Mouse (Mus musculus) heart, embryonic 14.5 days (tissue): ENCODE data around the gene Bcap29. TPM values are rescaled to one million over a fixed set of nuclear protein-coding genes. Genes with fewer than 3 reads are reported as not detected.

ENCODE experiments used
- ATAC-seq: fragments of 200-750 bp; cut with Nextera tagmentation; 2 replicates; pipeline ENCODE4 v1.8.0; 2017; ENCODE audit warnings: low read depth, moderate TSS enrichment; ENCODE audit not compliant: insufficient number of reproducible peaks, insufficient read depth, low FRiP score
- H3K27ac ChIP-seq, 2 experiments: fragments of 200-500 bp in 1 of 2; fragments of 300-500 bp in 1 of 2; sonication (generic) in 1 of 2; replicated peaks in 1 of 2; 2 replicates each; pipeline ENCODE4 v1.5.1; 2012 to 2014; ENCODE audit warnings: low read depth in 2 of 2, low read length in 2 of 2, control low read depth in 1 of 2, mild to moderate bottlenecking in 1 of 2, mixed read lengths in 1 of 2; ENCODE audit not compliant: control insufficient read depth in 1 of 2, insufficient read depth in 1 of 2
- H3K27me3 ChIP-seq: fragments of 300-500 bp; sonication (generic); 2 replicates; pipeline ENCODE4 v1.6.1; 2014; ENCODE audit warnings: mild to moderate bottlenecking, low read length, control low read depth; ENCODE audit not compliant: control insufficient read depth, insufficient read depth
- H3K36me3 ChIP-seq: fragments of 300-500 bp; sonication (generic); 2 replicates; pipeline ENCODE4 v1.6.1; 2014; ENCODE audit warnings: mild to moderate bottlenecking, control low read depth, low read length, mixed read lengths; ENCODE audit not compliant: control insufficient read depth, insufficient read depth
- H3K4me1 ChIP-seq, 2 experiments: fragments of 200-500 bp in 1 of 2; fragments of 300-500 bp in 1 of 2; sonication (generic) in 1 of 2; 2 replicates each; pipeline ENCODE4 v1.6.1; 2012 to 2014; ENCODE audit warnings: low read length in 2 of 2, control low read depth in 1 of 2, mixed read lengths in 1 of 2; ENCODE audit not compliant: control insufficient read depth in 2 of 2, insufficient read depth in 2 of 2
- H3K4me2 ChIP-seq: fragments of 300-500 bp; sonication (generic); 2 replicates; pipeline ENCODE4 v1.6.1; 2014; ENCODE audit warnings: mild to moderate bottlenecking, low read length
- H3K4me3 ChIP-seq, 2 experiments: fragments of 200-500 bp in 1 of 2; fragments of 300-500 bp in 1 of 2; sonication (generic) in 1 of 2; 2 replicates each; pipeline ENCODE4 v1.5.1; 2012 to 2014; ENCODE audit warnings: low read length in 2 of 2, mild to moderate bottlenecking in 2 of 2, control low read depth in 1 of 2, low read depth in 1 of 2, moderate library complexity in 1 of 2; ENCODE audit not compliant: control insufficient read depth in 1 of 2, insufficient read depth in 1 of 2
- H3K9ac ChIP-seq: fragments of 300-500 bp; sonication (generic); 2 replicates; pipeline ENCODE4 v1.6.1; 2014; ENCODE audit warnings: mild to moderate bottlenecking, low read length
- H3K9me3 ChIP-seq: fragments of 300-500 bp; sonication (generic); 2 replicates; pipeline ENCODE4 v1.6.1; 2016; ENCODE audit warnings: low read length, control low read depth; ENCODE audit not compliant: control insufficient read depth
- WGBS: fragments of 180-500 bp; shearing (Covaris S2); extraction: QIAGEN DNeasy Blood & Tissue Kit; methylation state at CpG from one replicate; pipeline ENCODE4 v1.1.7; 2014; 5-methylcytosine and 5-hydroxymethylcytosine counted together
- polyA plus RNA-seq: library from polyadenylated mRNA; unstranded; fragments of >200 nt; fragmentation: Nextera tagmentation; extraction: Ambion mirVana; gene quantifications from 2 replicates; pipeline ENCODE4 v1.2.1, GENCODE M21; 2014

The Bcap29 gene
- polyA plus RNA-seq, 1 experiment from 2014 or later: 49.4 TPM

GRCm38 (mm10) chr12:31554371-31554770, 80.1 kb downstream of the Bcap29 start:
- Histone ChIP-seq H3K4me3 (no peak overlapping the region), H3K4me2 (no peak overlapping the region), H3K4me1 (peaks cover 0 to 2% of the 10 kb centered on the region in 2 experiments; a peak in 2 of 4 replicates), H3K27ac (no peak overlapping the region), H3K36me3 (no peaks in the 10 kb centered on the region), H3K9ac (no peak overlapping the region), H3K27me3 (peaks cover 24% of the 10 kb centered on the region), H3K9me3 (no peaks in the 10 kb centered on the region)
- WGBS: 87% methylated on average over 1 of the region's 1 CpGs
- ATAC-seq: no peak

- Histone ChIP-seq H3K4me2 (no peak overlapping the region), H3K27me3 (peaks cover 9% of the 10 kb centered on the region; the same call in 1 of the 2 replicates), H3K4me1 (peaks cover 0 to 2% of the 10 kb centered on the region in 2 experiments; a peak in 2 of 4 replicates), H3K9ac (no peak overlapping the region), H3K9me3 (no peaks in the 10 kb centered on the region), H3K36me3 (no peaks in the 10 kb centered on the region), H3K27ac (no peak overlapping the region), H3K4me3 (no peak overlapping the region)
- WGBS: 85% methylated on average over 1 of the region's 1 CpGs
- ATAC-seq: no peak
Measured at GRCm38 (mm10) chr12:31551252-31551651, 83.2 kb downstream of the Bcap29 start.

GRCm38 (mm10) chr12:31546061-31546460, 88.4 kb downstream of the Bcap29 start:
- 32% methylated on average over 1 of the region's 1 CpGs for WGBS
- H3K27ac ChIP-seq: no peak overlapping the region

GRCm38 (mm10) chr12:31545219-31545618, 89.2 kb downstream of the Bcap29 start:
- Histone ChIP-seq H3K4me3 (no peak overlapping the region), H3K9ac (no peak overlapping the region), H3K27me3 (no peaks in the 10 kb centered on the region), H3K36me3 (no peaks in the 10 kb centered on the region), H3K9me3 (no peaks in the 10 kb centered on the region), H3K27ac (no peak overlapping the region), H3K4me2 (no peak overlapping the region), H3K4me1 (no peaks in the 10 kb centered on the region; a peak in 1 of 4 replicates)
- 56% methylated on average over 2 of the region's 2 CpGs for WGBS
- ATAC-seq: no peak

More at GRCm38 (mm10) chr12:31546061-31546460, 88.4 kb downstream of the Bcap29 start:
- Histone ChIP-seq H3K4me2 (no peak overlapping the region), H3K4me3 (no peak overlapping the region), H3K4me1 (no peaks in the 10 kb centered on the region; a peak in 1 of 4 replicates), H3K9me3 (no peaks in the 10 kb centered on the region), H3K27me3 (no peaks in the 10 kb centered on the region), H3K9ac (no peak overlapping the region), H3K36me3 (no peaks in the 10 kb centered on the region)
- ATAC-seq: no peak

- H3K27me3 ChIP-seq: no peaks in the 10 kb centered on the region
- no peak overlapping the region for H3K4me2 ChIP-seq
- WGBS: 54% methylated on average over 5 of the region's 5 CpGs
- H3K9ac ChIP-seq: no peak overlapping the region
- peaks cover 3 to 11% of the 10 kb centered on the region in 2 experiments for H3K4me1 ChIP-seq
- H3K4me3 ChIP-seq: no peak overlapping the region
- H3K27ac ChIP-seq: no peak overlapping the region
- no peaks in the 10 kb centered on the region for H3K36me3 ChIP-seq
- no peak for ATAC-seq
- H3K9me3 ChIP-seq: no peaks in the 10 kb centered on the region
Measured at GRCm38 (mm10) chr12:31541541-31541940, 92.9 kb downstream of the Bcap29 start.

Other genes starting within 250 kb of the Bcap29 start
- gene Slc26a3, start 243.8 kb downstream of the Bcap29 start, polyA plus RNA-seq: 0.13 and 0.35 TPM in 2 replicates
- 10.8 and 12.6 TPM in 2 replicates for gene Cbll1, start 135.0 kb downstream of the Bcap29 start, polyA plus RNA-seq
- 0.19 and 0.32 TPM in 2 replicates for gene Slc26a4, start 74.7 kb downstream of the Bcap29 start, polyA plus RNA-seq
- 6.8 and 8.2 TPM in 2 replicates for gene Dus4l, start 20.2 kb upstream of the Bcap29 start, polyA plus RNA-seq
- gene Cog5, start 20.2 kb upstream of the Bcap29 start, polyA plus RNA-seq: 38.0 and 39.2 TPM in 2 replicates
- 12.8 and 15.3 TPM in 2 replicates for gene Gpr22, start 79.3 kb upstream of the Bcap29 start, polyA plus RNA-seq